Mouse (Mus musculus) kidney, adult 11 months (tissue): ENCODE measurements at regions not wholly inside any gene's neighbourhood (a gene's known extent, or its start where the extent isn't known, plus 50 kb on each side); places are given as distances from the start of the nearest gene placed in this dataset.

Source experiments
- DNase-seq: peaks from one replicate; pipeline ENCODE4 v3.0.0; 2022

- no peak for DNase-seq
Measured at GRCm38 (mm10) chr16:25088649-25089019, 198.0 kb upstream of the Tprg start.

GRCm38 (mm10) chr16:25104165-25104564, 182.5 kb upstream of the Tprg start:
- DNase-seq: no peak

DNA sequence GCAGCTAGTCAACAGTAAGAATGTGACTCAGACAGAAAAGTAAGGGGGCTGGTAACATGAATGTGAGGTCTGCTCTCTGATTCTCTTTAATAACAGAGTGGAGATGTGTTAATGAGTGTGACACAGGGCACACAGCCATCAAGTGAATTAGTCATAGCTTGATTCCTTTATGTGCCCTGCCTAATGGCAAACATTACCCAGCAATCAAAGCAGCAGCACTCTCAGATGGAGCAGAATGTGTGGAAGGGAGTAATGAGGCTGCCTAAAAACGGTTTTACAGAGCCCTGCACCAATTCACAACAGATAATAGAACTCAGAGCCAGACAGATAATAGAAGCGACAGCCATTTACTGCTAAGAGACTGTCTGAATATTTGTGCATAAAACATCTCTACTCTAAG, 182.0 kb upstream of the Tprg start:
- no peak for DNase-seq

DNA sequence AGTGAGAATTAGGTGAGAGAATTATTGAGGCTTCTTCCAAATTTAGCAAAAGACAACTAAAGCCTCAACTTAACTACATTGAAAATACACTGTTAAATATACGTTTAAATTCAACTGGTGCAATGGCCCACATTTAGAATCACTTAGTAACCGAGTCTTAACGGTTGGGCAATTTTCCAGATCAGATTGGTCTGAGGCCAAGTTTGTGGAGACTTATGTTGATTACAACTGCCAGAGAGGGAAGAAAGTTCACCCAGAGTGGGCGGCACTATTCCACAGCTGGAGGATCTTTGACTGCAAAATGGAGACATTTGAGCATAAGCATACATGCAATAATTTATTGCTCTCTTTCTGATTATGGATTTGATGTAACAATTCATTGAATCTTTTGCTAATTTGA, 146.5 kb upstream of the Tprg start:
- DNase-seq: peak; percentile 37

GRCm38 (mm10) chr16:25147486-25147885, 139.1 kb upstream of the Tprg start:
- DNase-seq: no peak

DNA sequence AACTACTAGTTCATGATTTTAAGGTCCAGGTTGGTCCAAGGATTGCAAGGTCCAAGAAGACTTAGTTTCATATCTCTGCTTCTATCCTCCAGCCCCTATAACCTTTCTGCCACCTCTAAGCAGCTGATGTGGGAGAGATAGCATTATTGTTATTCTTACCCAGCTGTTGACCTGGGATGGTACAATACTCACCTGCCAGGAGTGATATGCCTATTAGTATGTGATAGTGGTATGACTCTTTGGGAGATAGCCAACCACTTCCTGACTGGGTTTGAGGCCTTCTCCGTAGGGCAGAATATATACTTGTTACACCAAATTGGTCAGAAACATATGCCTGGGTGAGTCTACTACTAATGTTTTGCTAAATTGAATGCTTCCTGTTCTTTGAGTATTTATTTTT, 137.4 kb upstream of the Tprg start:
- DNase-seq: no peak

DNA sequence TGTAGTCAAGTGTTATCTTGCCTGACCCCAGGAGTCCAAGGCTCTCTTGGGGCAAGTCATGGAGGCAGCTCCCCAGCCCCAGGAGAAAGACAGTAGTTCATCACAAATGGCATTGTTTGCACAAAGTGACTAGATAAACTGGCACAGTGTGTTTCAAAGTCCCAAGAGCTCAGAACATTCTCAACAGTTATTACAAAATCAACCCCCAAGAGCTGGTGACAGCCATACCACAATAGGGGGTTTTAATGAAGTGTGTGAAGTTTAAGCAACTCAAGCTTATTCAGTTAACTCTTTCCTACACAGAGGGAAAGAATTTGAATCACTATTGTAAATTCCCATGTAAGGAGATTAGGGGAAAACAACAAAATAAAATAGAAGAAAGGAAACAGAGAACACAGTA, 109.7 kb upstream of the Tprg start:
- no peak for DNase-seq

- no peak for DNase-seq
Measured at GRCm38 (mm10) chr16:25178055-25178454, 108.6 kb upstream of the Tprg start.

- DNase-seq: no peak
Measured at GRCm38 (mm10) chr16:25181939-25182338, 104.7 kb upstream of the Tprg start.

DNA sequence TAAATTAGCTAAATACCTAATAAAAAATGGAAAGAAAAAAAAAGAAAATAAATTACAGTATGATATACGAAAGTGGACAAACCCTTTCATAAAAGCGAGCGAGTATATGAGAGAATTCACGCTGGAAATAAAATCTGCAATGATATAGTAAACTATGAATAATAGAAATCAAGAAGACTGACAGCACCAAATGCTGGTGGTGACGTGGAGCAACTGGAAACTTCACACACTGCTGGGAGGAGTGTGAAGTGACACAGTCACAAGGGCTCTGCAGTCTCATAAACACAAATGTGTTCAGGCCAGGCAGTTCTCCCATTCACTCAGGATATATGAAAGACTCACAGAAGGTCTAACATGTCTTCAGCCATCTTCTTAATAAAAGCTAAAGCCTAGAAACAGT, 89.5 kb upstream of the Tprg start:
- DNase-seq: no peak

- no peak for DNase-seq
Measured at GRCm38 (mm10) chr16:25198844-25199243, 87.8 kb upstream of the Tprg start.

DNA sequence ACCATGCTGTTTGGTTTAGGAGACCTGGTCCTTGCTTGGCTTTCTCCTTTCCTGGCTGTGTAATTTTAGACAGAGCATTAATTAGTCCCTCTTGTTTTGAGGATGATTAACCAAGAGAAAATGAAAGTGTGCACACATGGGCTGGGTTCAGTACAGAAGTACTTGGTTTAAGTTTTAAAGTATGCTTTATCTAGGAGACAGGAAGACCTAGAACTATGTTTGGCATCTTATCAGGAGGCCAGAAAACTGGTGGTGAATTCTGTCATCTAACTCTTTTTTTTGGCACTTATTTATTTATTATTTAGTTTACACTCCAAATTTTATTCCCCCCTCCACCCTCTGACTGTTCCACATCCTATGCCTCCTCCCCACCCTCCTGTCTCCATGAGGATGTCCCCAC, 86.6 kb upstream of the Tprg start:
- DNase-seq: no peak

DNA sequence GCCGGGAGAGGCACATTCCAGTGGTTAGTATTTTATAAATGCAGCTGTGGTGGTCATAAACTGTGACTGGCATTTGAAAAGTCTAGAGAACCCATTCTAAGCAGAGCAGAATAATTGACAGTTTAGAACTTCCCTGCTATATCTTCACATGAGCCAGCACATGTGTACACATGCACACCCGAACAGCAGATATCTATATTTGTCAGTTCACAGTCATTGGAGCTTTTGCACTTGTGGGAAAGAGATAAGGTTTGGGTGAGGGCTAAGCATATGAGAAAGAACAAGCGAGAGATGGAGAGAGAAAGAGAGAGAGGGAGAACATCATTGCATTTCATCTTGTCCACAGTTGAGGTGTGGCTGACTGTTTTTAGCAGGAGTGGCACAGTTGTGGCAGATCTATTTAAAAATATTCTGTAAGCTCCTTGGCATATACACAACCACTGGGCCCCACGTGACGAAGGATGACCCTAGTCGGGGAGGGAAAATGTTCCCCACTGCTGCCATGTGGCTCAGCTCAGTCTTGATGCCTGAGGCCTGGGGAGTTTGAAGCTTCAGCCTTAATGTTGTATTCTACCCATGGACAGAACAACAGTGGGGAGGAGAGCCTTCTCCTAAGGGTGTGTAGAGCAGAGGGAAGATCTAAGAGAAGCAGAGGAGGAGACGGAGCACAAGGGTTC, 85.4 kb upstream of the Tprg start:
- no peak for DNase-seq

- DNase-seq: no peak
Measured at GRCm38 (mm10) chr16:25213250-25213649, 73.4 kb upstream of the Tprg start.

DNA sequence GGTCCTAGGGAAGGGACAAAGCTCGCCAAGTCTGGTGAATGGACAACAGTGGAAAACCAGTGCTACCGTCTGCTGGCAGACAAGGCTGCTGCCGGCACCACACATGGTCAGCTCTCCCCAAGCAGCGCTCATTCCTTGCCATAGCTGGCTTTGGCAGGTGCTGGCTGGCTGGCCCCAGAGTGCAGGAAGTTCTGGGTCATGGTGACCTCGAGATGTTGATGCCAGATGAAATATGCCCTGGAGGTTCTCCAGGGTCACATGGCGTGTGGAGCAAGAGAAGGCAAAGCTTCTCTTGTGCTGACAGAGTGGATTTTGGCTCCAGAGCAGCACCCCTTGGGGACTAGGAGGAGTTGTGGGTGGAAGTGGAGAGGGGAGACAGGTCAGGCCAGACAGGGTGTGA, 66.1 kb upstream of the Tprg start:
- DNase-seq: peak; percentile 77

DNA sequence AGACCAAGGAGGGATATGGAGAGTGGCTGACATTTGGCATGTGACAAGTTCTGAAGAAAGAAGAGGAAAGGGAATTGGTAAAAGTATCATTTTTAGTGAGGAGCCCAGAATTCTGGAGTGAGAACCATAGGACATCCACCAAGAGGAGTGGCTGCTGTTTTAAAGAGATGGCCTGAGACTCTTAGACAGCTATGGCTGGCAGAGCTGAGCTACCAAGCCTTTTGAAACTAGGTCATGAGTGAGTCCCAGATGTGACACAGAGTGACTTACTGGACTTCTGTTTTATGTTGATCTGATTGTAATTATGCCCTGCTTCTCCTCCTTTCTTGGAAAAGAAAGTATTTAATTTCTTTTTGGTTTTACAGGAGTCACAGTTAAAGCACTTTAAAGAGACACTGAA, 61.8 kb upstream of the Tprg start:
- no peak for DNase-seq
